ENCODE assay signal across 1 mouse cellular context in genomic region chr9:108304716-108305115, GRCm38 (mm10).
TF ChIP-seq lines count a peak whose summit lies in the region.

No protein-coding gene starts in this region.

TF ChIP-seq in CH12.LX, 34 proteins besides CTCF, POLR2A, EP300 and RAD21 (continued from another document):
- TF ChIP-seq MAFK (IDR thresholded peaks at IDR 0.05; ENCODE audit: insufficient replicate concordance, low read length) (no peak), MAZ (IDR thresholded peaks at IDR 0.05; ENCODE audit: low read depth, low read length) (no peak), ZKSCAN1 (IDR thresholded peaks at IDR 0.05; ENCODE audit: borderline replicate concordance, low read depth, low read length) (no peak), MYC (IDR thresholded peaks at IDR 0.05; ENCODE audit: low read depth, low read length) (no peak), ETS1 (conservative IDR thresholded peaks at IDR 0.05; ENCODE audit: low read depth, low read length) (no peak), JUND (conservative IDR thresholded peaks at IDR 0.05; ENCODE audit: low read depth, low read length) (no peak), CHD1 (IDR thresholded peaks at IDR 0.05; ENCODE audit: low read depth, low read length) (no peak), ZNF384 (IDR thresholded peaks at IDR 0.05; ENCODE audit: low read depth, low read length) (no peak), PAX5 (IDR thresholded peaks at IDR 0.05; ENCODE audit: low read length) (no peak), E2F4 (IDR thresholded peaks at IDR 0.05; ENCODE audit: insufficient replicate concordance, low read depth, low read length) (no peak), JUN (IDR thresholded peaks at IDR 0.05; ENCODE audit: insufficient read depth, low read depth, low read length) (no peak)
